Mouse (Mus musculus): ENCODE data around the gene Bhlhe41. TPM values are rescaled to one million over a fixed set of nuclear protein-coding genes. Genes with fewer than 3 reads are reported as not detected.

Gene Bhlhe41
- total RNA-seq, 1 experiment from 2014 or later, result 2.2 TPM

DNA sequence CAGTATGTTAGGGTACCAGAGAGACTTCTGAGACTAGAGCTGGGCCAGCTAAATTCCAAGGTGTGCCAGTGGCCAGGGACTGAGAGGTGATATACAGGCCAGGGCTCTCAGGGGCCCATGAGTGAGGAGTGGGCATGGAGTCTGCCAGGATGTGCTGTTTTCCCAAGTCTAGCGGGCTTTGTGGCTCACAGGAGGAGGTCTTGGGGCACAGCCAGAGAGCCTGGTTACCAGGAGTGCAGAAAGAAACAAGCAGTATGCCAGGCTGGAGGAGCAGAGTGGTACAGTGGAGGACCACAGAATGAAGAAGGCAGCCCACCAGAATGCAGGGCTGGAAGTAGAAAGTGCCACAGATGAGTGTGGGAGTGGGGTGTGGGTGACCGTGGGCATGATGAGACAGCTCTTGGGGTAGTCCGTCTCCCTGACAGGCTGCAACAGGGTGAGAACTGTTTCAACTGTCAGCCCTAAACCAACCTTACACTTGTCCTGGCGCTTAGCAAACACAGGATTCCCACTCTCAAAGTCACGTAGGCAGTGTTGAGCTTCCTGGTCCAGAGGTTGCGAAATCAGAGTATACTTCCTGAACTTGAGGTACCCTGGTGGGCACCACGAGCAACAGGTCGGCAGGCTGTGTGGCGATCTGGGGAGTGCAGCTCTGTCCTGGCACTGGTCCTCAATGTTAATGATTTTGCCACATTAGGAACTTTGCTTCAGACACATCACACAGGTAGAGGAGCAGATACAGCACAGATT lies 11.8 kb upstream of the Bhlhe41 start:
- no peak for ATAC-seq (ENCODE audit: extremely low read depth, insufficient number of reproducible peaks, low FRiP score, poor library complexity, severe bottlenecking)

DNA sequence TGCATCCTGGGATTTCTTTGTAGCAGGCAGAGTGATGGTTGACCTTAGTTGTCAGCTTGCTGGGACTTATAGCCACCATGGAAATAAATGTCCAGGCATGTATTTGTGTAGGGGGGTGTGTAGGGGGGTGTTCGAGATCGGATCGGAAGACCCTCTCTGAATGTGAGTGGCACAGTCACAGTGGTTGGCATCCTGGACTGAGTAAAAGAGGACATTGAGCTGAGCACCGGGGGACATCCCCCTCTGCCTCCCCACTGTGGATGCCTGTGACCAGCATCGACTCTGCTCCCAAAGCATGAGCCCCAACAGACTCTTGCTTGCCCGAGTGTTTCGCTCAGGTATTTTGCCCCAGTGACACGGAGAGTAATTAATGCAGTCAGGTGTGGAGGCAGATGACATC lies 8.0 kb upstream of the Bhlhe41 start:
- no peak for ATAC-seq (ENCODE audit: extremely low read depth, insufficient number of reproducible peaks, low FRiP score, poor library complexity, severe bottlenecking)

DNA sequence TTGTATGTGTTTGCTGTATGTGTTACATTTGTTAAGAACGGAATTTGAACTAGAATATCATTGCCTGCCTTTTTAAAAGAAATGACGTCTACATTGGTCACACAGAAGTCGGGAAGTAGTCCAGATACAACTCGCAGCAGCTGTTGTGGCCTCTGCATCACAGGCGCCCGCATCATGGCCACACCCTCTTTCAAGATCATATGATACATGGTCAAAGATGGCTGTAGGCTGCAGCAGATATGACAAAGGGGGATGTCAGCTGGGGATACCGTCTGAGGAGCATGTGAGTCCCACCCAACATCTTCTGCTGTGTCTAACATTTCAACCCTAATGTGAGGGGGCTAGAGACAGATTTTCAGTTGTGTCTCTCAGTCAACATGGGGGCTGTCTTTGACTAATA lies 6.7 kb upstream of the Bhlhe41 start:
- no peak for ATAC-seq (ENCODE audit: extremely low read depth, insufficient number of reproducible peaks, low FRiP score, poor library complexity, severe bottlenecking)

DNA sequence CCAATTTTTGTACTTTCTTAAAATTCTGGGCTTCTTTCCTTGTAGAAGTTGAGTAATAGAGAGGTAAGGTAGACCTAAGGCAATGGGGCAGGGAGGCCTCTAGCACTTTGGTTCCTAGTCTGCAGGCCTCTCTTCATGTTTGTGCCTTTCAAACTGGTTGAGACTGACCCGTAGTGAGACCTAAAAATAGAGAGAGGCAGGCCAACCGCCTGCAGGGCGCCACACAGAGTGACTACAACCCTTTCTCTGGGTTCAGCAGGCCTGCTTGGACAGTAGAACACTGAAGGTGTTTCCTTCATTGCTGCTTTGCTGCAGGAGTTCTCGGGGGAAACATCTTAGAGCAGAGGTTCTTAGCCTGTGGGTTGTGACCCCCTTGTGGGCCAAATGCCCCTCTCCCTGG lies 5.6 kb upstream of the Bhlhe41 start:
- ATAC-seq (ENCODE audit: extremely low read depth, insufficient number of reproducible peaks, low FRiP score, poor library complexity, severe bottlenecking), result no peak

DNA sequence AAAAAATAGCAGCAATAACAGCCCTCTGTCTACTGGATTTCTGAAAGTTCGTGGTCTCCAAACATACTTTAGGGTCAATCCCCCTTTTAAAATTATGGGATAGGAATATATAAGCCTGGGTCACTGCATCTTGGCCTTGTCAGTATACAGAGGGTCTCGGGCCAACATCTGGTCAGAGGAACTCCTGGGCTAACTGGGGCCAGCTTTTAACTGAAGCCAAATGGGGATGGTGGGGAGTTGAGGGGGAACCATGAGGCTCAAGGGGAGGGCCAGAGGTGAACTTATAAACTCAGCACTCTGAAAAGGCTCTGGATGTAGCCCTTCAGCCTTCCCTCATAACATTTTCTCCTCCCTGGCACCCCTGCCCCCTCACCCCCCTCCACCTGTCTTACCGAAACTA lies 1.8 kb upstream of the Bhlhe41 start:
- no peak for ATAC-seq (ENCODE audit: extremely low read depth, insufficient number of reproducible peaks, low FRiP score, poor library complexity, severe bottlenecking)

DNA sequence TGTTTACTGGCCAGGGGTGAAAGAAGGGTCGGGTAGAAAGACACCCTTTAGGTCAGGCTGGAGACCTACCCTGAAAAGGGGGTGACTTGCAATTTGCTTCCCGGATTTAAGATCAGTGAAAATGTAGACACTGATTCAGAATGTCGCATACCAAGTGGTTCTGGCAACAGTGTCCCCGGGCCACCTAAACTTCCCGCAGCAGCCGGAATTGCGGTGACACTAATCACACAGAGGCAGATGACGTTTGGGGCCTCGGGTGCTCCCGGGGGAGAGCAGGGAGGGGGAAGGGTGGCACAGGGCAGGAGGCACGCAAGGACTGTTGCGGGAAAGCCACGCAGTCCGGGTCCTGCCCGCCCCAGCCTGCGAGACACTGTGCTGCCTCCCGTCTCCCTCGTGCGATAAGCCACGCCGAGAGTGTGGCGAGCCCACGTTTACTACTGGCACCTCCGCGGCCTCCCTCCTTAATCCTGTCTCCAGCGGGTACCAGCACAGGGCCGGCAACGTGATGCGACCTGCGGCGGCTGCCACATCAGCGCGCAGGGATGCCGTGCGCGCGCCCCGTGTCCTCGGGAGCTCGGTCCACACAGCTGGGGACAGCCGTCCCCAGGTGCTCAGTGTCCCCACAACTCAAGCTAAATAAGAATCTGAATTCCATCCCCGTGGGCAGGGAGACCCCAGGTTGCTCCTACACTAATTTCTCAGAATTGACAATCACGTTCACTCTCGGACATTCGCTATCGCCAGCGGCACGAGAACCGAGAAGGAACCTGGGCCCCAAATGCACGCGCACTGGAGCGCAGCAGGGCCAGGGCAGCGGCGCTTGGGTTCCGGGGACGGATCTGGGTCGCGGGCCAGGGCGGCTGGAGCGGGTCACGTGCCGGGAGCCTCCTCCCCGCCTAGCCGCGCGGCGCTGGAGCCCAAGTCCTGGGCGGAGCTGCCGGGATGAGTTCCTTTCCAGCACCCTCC lies 811 bp upstream of the Bhlhe41 start:
- peak; percentile 17 for ATAC-seq (ENCODE audit: extremely low read depth, insufficient number of reproducible peaks, low FRiP score, poor library complexity, severe bottlenecking)

DNA sequence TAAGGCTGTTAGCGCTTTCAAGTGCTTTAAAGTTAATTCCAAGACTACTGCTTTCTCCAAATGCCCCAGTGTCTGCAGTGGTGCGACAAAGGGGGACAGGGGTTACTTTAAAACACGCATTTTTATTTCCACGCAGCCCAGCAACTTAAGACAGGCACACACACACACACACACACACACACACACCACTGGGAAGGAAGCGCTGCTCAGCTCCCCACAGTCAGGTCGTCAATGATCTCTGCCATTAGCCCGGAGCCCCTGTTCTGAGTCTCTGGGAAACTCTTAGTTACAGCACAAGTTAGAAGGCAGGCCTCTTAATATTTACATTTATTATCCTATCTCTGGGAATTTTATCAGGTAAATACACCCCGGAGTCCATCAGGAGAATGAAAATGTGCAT lies 1.2 kb downstream of the Bhlhe41 start:
- ATAC-seq (ENCODE audit: extremely low read depth, insufficient number of reproducible peaks, low FRiP score, poor library complexity, severe bottlenecking), result no peak

DNA sequence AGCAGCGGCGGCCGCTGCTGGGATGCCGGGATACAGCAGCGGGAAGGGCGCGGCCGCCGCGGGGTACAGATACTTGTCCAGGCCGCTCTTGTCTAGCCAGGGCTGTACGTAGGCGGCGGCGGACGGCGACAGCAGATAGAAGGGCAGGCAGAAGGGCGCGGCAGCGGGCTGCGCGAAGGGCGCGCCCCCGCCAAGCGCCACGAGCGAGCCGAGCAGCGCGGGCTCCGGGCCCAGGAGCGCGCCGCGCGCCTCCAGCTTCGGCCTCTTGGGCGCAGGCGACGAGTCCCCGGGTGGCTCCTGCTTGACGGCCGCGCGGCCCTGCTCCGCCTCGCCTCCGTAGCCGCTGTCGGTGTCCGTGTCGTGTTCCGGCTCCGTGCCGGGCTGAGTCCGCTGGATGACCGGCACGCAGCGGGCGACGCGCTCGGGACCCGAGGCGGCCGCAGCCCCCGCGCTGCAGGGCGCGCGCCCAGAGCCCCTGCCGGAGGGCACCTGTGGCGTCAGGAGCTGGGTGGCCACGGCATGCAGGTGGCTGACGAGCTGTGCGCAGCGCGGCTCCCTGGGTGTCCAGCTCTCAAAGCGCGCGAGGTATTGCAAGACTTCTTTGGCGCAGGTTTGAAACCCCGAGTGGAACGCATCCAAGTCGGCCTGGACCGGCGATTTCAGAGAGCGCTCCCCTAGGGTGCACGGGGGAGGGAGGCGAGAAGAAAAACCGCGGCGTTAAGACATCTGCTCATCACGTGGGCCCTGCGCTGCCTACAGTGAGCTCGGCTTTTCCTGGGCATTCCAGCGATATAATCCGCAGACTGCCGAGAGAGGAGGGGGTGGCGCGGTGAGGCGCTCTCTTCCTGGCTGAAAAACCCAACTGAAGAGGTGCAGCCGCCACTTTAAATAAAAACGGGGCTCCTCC lies 2.0 kb downstream of the Bhlhe41 start:
- no peak for ATAC-seq (ENCODE audit: extremely low read depth, insufficient number of reproducible peaks, low FRiP score, poor library complexity, severe bottlenecking)

DNA sequence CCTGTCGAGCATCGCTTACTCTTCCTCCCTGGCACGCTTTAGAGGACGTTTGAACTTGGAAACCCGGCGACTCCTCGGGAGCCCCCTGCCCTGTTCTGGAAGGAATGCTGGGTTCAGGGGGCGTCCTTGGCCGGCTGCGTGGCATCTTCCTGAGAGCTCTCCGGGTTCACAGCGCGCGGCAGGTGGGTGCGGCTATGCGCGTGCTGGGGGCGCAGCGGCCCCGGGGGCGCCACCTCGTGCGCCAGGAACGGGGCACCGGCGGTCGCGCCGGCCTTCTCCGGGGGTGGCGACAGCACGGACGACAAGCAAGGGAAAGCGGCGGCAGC lies 2.7 kb downstream of the Bhlhe41 start:
- no peak for ATAC-seq (ENCODE audit: extremely low read depth, insufficient number of reproducible peaks, low FRiP score, poor library complexity, severe bottlenecking)

DNA sequence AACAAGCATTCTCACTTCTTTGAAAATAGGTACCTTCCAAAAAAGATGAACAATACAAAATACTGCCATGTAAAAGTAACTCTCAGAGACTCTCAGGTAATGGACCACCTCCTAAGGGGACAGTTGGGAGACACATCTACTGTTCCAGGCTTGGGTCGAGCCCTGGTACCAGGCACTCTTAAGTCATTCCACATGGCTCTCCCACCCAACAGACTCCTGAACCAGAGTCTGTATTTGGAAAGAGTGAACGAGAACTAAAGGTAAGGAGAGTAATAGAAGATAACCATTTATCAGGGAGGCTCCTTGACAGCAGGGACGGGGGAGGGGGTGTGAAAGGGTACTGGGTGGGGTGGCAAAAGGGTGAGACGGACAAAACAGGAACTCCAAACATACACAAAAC lies 3.0 kb downstream of the Bhlhe41 start:
- no peak for ATAC-seq (ENCODE audit: extremely low read depth, insufficient number of reproducible peaks, low FRiP score, poor library complexity, severe bottlenecking)

DNA sequence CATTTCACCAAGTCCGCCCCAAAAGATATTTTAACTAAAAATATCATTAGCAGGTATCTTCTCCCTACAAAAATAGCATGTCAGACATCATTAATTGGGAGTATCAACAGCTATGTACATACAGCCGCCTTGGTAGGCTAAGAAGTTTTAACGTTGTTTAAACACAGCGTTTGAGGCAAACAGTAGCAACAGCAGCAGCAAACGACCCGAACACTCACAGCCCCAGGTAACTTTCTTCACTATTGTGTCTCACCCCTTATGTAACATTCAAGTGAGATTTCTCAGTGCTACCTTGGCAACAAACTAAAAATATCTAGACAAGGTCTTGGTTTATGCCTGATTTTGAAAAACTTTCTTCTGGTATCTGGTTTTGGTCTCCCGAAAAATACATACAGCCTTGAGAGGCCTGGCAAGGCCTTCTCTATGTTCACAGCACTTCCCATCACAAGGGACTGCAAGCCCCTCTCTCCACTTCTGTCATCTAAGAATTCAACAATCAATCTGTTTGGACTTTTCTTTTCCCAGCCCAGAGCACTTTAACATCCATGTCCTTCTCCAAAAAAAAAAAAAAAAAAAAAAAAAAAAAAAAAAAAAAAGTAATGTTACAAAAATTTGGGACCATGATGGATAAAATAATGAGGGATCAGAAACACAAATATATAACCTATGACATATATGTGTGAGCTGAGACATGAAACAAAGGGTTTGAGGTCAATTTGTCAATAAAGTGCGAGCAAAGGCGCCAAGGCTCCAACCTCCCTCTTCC lies 3.7 kb downstream of the Bhlhe41 start:
- no peak for ATAC-seq (ENCODE audit: extremely low read depth, insufficient number of reproducible peaks, low FRiP score, poor library complexity, severe bottlenecking)

DNA sequence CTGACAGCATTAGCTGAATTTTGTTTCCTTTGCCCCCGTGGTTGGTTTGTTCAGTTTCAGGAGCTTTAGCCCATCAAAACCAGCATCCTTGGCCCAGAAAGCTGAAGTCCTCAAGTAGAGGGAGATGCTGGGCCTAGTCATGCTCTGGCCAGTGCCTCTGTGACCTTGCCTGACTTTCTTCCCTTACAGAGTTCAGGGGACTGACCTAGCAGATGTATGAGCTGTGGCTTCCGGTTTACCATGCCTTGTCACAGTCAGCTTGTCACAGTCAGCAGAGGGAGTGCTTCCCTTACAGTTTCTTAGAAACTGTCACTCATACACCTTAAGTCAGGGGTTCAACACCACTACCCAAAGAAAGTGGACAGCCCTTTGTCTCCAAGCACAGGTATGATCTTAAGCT lies 5.0 kb downstream of the Bhlhe41 start:
- peak; percentile 34; the same call in 1 of the 2 replicates for ATAC-seq (ENCODE audit: extremely low read depth, insufficient number of reproducible peaks, low FRiP score, poor library complexity, severe bottlenecking)

DNA sequence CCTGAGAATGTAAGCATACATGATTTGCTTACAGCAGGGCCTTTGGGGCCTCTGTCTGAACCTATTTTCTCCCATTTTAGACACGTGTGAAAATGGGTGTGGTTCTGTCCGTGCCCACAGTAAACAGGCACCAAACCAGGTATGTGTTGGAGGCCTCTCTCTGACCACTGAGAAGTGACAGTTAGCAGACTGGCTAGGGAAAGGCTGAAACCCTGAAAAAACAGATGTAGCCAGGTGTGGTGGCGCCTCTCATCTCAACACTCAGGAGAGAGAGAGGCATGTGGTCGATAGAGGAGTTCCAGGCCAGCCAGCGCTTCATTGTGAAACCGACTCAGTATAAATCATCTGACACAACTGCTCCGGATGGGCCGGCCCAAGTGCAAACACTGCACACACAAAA lies 6.9 kb downstream of the Bhlhe41 start:
- ATAC-seq (ENCODE audit: extremely low read depth, insufficient number of reproducible peaks, low FRiP score, poor library complexity, severe bottlenecking), result no peak

DNA sequence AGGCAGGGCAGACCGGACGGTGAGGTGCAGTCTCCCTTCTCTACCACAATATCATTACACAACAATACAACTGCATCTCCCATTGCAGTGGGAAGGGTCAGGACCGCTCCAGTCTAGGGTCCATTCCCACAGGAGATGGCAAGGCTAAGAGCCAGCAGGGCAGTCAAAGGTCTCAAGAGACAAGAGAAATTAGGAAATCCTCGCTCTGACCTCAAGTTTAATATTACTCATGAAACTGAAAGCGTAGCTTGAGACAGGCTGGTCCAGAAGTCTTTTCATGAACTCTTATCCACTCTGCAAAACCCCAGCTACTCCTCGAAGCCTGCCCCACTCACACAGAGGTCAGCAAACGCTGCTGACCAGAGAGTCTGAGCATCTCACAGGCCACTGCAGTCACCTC lies 7.9 kb downstream of the Bhlhe41 start:
- no peak for ATAC-seq (ENCODE audit: extremely low read depth, insufficient number of reproducible peaks, low FRiP score, poor library complexity, severe bottlenecking)

DNA sequence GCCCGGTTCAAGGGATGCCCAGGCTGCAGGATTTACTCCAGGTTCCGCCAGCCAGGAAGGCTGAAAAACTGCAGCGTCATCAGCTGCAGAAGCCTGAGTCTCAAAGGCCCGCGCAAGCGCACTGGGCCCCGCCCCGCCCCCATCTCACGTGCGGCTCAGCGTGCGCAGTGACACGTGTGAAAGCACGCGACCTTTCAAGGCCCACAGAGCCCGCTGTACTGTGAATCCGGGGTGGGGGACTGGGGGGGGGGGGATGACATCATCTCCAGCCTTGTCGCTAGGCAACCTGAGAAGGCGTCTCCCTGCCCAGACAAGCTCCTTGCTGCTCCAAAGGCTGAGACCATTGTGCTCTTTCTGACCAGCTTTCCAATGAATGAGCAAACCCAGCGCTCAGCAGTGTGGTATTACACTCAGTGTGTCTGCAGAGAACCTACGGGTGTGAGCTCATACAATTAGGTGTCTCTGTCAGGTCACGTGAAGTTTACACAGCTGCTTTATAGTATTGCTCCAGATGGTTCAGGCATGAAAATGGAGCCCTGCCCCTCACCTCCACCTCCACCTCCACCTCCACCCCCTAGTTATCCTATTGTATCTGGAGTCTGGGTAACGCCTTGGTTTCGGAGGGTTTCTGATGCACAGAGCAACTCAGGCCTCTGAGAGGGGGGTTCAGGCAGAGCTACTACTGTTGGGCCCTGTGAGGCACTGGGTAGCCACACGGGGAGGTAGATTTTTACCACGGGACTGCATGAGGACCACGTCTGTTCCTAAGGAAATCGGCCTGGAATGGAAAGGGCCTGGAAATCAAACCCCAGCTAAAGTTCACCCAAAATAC lies 9.4 kb downstream of the Bhlhe41 start:
- ATAC-seq (ENCODE audit: extremely low read depth, insufficient number of reproducible peaks, low FRiP score, poor library complexity, severe bottlenecking), result peak; percentile 65

DNA sequence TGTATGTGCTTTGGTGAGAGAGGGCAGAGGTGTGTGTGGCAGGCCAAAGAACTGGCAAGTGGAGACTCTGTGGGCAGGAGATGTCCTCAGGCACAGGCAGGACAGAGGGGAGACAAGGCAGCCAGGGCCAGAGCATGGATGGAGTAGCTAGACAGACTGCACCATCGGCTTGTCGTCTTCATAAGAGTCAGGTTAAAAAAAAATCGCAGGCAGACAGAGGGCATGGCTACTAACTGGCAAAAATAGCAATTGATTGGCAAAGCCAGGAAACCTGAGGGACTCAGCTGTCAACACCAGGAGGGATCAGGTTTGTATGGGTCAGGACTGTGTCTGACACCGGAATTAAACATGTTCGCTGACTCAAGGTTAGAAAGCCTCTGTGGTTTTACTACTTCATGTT lies 10.6 kb downstream of the Bhlhe41 start:
- ATAC-seq (ENCODE audit: extremely low read depth, insufficient number of reproducible peaks, low FRiP score, poor library complexity, severe bottlenecking), result no peak

DNA sequence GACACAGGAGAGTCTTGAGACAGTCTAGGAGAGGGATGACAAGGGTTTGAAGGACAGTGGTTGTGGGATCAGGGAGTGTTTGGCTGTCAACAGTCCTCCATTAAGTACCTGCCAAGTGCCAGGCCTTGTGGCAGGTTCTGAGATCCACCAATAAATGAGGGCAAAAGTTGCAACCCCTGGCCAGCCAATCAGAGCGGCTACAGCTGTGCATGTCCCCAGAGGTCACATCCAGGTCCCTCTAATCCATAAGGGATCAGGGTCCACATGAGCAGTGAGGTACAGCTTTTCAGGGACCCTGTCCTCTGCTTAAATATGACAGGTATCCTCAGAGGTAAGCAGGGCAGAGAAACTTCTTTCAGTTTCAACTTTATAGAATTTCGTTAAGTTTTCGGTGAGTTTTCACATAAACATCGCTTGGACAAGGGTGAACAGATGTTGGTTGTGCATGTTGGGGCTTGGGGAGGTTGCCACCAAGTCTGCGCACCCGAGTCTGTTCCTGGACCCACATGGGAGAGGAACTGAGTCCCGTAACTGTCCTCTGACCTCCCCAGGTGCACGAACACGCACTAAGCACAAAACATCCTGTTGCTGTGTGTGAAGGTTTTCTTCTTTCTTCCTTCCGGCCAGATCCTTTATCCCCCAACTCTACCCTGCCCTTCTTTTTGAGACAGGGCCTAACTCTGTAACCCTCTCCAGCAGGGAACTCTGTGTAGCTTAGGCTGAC lies 11.8 kb downstream of the Bhlhe41 start:
- ATAC-seq (ENCODE audit: extremely low read depth, insufficient number of reproducible peaks, low FRiP score, poor library complexity, severe bottlenecking), result no peak

All from neutrophil, adult 5-6 weeks (primary cell).